ENCODE assay signal across 9 mouse cellular contexts in the genomic region with DNA sequence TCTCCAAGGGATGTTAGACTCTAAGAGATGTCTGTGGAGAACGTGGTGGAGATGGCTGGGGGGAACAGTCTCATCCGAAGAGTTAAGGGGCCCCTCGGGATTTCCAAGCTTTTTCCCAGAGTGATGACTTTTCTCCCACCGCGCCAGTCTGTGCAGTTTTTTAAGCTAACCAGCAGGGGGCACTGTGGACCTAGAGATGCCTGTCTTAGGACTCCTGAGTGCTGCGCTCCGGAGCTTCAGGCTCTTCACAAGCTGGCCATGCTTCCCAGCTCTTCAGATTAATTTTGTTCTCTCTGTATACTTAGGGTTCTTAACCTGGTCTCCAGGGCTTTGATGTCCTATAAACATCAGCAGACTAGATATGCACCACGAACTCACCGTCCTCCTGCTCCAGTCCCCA. TPM values are rescaled to one million over a fixed set of nuclear protein-coding genes. Genes with fewer than 3 reads are reported as not detected.
DNase-seq lines count a peak whose midpoint lies in the region; ATAC-seq and TF ChIP-seq lines count a peak whose summit lies in the region.
"Had no signal": no experiment of that assay in that cellular context is flagged by ENCODE, and none has a peak within 500 bp of the region (broad histone marks: within the 10 kb centered on the region; RNA-seq: fewer than 3 reads in every experiment).

No protein-coding gene starts in this region.

- WGBS in hindbrain, embryonic 13.5 days = 14% methylated on average over 9 of the region's 9 CpGs

- no peaks in the 10 kb centered on the region for H3K36me3 ChIP-seq in hindbrain, embryonic 13.5 days

- ATAC-seq in Patski = peak; percentile 54
- ATAC-seq in hindbrain, embryonic 13.5 days (ENCODE audit: low FRiP score) = peak; percentile 79

- H3K4me1 ChIP-seq in hindbrain, embryonic 13.5 days (replicated peaks) = peaks cover 12% of the 10 kb centered on the region; the same call in 1 of the 2 replicates

- H3K27me3 ChIP-seq in Patski = no peaks in the 10 kb centered on the region
- peaks cover 14% of the 10 kb centered on the region; the same call in 1 of the 2 replicates for H3K27me3 ChIP-seq in hindbrain, embryonic 13.5 days

- in situ Hi-C loops in Patski (cut with MboI; ENCODE audit: low pct_unique_long_range_greater_than_20kb) = loop anchor here (10.0 kb wide), 2 partner anchors 54 to 144 kb away; no protein-coding TSS in a partner anchor

- H3K27ac ChIP-seq in hindbrain, embryonic 13.5 days = no peak overlapping the region
- H3K27ac ChIP-seq: macrophage had no signal

- no peak overlapping the region for H3K4me3 ChIP-seq in hindbrain, embryonic 13.5 days

- no peak for DNase-seq in Patski (ENCODE audit: low read depth, low spot score)
- DNase-seq in cerebellum, adult 9-10 months = peak; percentile 54
- DNase-seq in frontal cortex, postnatal 10 days (ENCODE audit: low spot score in 2 of 2) = peak; percentile 36 to 78
- DNase-seq in layer of hippocampus, postnatal 10 days (ENCODE audit: low spot score in 2 of 2) = peak; percentile 93 to 94
- DNase-seq in lung, postnatal 36 days = peak; percentile 81
- DNase-seq in retina, postnatal 1 day = peak; percentile 89
- peak; percentile 87 for DNase-seq in thymus, postnatal 4 days

- POLR2A ChIA-PET in Patski (lab: Charles Lee) = no interaction called here

- no peak overlapping the region for H3K4me2 ChIP-seq in hindbrain, embryonic 13.5 days

- no peaks in the 10 kb centered on the region for H3K9me3 ChIP-seq in hindbrain, embryonic 13.5 days

- TF ChIP-seq CTCF in Patski (IDR thresholded peaks at IDR 0.05) = no peak

- H3K9ac ChIP-seq in hindbrain, embryonic 13.5 days = no peak overlapping the region

- CTCF ChIA-PET in Patski (lab: Charles Lee) = interaction anchor here (0.9 to 3.6 kb wide), 8 partner anchors 51 to 242 kb away, joined by 3 to 51 read pairs (median 4); no protein-coding TSS in a partner anchor

RNA-seq across cellular contexts. Expression of a gene that starts 38.2 kb away (rescaled TPM):
- polyA plus RNA-seq in Patski (2021) = 0.49 TPM
- 0.12 TPM in 2 replicates for polyA plus RNA-seq in hindbrain, embryonic 13.5 days (2015; fragmentation: Nextera tagmentation; extraction: Ambion mirVana)
- total RNA-seq in layer of hippocampus, postnatal 10 days (2021) = under 1 TPM in 1 of 2 experiments, not detected in 1; 0.14 TPM
- polyA plus RNA-seq: macrophage had no signal
